Mouse (Mus musculus): ENCODE measurements around the gene Plekhm2.

DNA sequence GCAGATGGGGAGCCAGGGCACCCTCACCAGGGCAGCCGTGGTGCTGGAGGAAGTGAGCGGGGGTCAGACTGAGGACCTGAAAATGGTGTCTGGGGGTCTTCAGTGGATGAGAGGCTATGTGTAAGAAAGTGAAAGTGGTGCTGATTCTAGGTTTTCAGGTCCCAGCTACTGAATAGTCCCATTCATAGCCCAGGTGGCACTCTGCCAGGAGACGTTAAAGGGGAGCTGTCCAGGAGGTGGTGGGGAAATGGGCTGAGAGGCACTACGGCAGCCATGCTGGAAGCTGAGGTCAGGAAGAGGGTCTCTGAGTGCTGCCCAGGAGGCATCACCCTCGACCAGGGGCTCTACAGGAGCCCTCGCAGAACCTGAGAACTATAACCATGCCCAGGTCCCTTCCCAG is 15.5 kb downstream of the Plekhm2 start:
- TF ChIP-seq MAX (IDR thresholded peaks at IDR 0.05; ENCODE audit: low read length): no peak
- no peak for TF ChIP-seq MAFK (IDR thresholded peaks at IDR 0.05; ENCODE audit: borderline replicate concordance, low read depth, low read length)
- no peak for TF ChIP-seq NRF1 (IDR thresholded peaks at IDR 0.05; ENCODE audit: insufficient read depth, low read depth, low read length, poor library complexity, severe bottlenecking)
- TF ChIP-seq TCF12 (IDR thresholded peaks at IDR 0.05; ENCODE audit: low read depth, low read length): no peak
- no peak for TF ChIP-seq ETS1 (IDR thresholded peaks at IDR 0.05; ENCODE audit: low read depth, low read length)

Data from MEL (cell line).